Mouse (Mus musculus) frontal cortex, postnatal 36 days (tissue): ENCODE measurements around the gene Olfr617.
"Not testable (repeated sequence)": the region's sequence is repeated elsewhere in the genome, so short reads cannot be mapped to it uniquely, and the experiment has no call there.

ENCODE experiments used
- DNase-seq, 2 experiments: peaks; one replicate each; pipeline ENCODE4 v3.0.0; 2022; ENCODE audit warnings: low spot score in 2 of 2

The Olfr617 gene

DNA sequence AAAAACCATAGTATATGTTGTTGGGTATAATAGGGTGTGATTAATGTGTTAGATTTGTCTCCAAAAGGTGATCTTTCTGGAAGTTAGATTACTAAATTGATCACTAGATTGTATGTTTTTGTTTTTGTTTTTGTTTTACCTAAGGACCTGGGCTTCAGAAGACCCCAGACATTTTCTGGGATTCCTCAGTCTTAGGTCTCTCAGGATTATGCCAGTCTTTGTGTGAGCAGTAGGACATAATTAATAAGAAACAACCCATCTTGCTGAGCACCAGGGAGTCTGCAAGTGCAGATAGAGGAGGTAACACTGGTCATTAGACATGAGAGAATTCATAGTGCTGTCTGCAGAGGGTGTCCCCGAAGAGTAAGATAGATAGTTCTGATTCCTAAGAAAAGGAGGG, at the start of gene Olfr617:
TSS of gene Olfr617 (plus strand) at position 301 of the 400 bp plus-strand sequence.
- no peak for DNase-seq

DNA sequence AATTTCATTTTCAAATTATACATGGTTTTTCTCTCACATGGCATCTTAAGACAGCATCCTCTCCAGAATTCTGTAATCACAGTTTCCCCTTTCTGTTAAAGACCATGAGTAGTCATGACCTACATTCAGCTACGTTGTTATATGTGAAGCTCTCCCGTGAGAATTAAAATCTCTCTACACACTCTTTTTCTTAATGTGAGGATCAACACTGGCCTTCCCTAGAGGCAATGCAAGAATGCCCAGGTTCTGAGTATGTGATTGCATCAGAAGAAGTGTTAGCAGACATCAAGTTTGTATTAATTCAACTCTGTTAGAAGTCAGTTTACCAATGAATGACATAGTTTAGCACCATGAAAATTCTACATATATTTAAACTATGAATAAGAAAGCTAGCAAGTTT, 30.2 kb upstream of the Olfr617 start, which contains the start of gene Olfr612:
TSS of gene Olfr612 (minus strand) at position 101 of the 400 bp plus-strand sequence.
- DNase-seq, result not testable (repeated sequence)

DNA sequence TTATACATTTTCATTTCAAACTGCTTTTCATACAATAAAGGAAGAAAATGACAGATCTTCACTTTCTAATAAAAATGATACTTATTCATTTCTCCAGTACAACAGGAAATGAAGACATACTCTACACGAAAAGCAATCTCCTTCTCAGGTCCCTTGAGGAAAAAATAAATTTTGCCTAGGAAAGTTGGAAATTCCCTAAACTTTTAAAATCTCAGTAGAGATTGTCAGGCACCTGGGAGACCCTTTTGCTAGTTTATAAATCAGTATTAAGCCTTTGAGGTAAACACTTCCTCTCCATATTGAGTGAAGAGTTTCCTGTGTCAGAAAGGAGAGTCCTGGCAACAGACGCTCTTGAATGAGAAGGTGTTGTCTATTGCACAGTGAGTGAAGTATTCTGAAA, 25.1 kb upstream of the Olfr617 start, which contains the start of gene Olfr613:
TSS of gene Olfr613 (plus strand) at position 301 of the 400 bp plus-strand sequence.
- no peak for DNase-seq

DNA sequence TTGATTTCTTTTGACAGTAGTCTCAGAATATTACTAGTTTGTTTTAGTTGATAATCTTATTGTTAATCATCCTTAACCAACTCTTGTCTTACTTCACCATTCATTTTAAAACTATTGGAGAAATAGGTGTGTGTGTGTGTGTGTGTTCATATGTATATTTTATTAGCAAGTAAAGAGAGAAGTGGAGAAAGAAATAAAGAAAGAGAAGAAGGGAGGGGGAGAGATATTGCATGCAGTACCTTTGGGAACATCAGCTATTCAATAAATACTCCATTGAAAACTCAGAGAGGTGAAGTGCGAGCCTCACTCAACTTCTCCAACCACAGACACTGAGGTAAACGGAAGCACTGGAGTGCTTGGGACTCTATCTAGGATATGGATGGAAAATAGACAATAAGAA, 17.1 kb upstream of the Olfr617 start, which contains the start of gene Olfr615:
TSS of gene Olfr615 (plus strand) at position 301 of the 400 bp plus-strand sequence.
- DNase-seq, result no peak

DNA sequence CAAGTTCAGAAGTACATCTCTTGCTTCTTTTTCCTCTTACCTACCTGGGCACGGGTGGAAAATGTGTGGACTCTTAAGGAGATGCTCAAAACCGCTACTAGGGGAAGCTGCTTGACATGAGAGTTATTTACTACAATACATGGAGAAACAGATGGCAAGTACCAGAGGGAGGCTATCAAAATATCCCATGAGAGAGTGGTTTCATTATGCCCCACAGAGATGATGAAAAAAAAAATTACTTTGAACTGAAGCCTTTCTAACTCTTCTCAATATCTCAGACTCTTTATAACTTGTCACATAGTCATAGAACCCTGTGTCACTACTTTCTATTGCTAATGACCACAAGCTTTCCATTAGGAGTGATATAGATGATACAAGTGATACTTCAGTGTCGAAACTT, 3.8 kb upstream of the Olfr617 start, which contains the start of gene Olfr616:
TSS of gene Olfr616 (minus strand) at position 101 of the 400 bp plus-strand sequence.
- DNase-seq, result no peak

DNA sequence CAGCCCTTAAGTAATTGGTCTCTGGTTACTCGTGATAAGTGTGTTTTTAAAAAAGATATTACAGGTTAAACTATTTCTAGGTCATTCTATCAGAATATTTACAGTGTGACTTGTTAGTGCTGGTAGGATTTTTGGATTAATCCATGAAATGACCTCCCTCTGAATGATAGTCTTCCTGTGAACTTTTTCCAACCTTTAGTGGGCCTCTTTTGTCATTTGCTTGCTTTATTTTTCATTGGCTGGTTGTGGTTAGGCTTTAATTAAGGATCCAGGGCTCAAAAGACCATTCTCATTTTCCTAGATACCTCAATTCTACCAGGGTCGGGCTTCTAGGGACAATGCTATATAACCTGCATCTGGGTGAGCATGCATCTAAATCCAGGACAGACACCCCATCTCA, 16.9 kb downstream of the Olfr617 start, which contains the start of gene Olfr618:
TSS of gene Olfr618 (plus strand) at position 301 of the 400 bp plus-strand sequence.
- no peak for DNase-seq

DNA sequence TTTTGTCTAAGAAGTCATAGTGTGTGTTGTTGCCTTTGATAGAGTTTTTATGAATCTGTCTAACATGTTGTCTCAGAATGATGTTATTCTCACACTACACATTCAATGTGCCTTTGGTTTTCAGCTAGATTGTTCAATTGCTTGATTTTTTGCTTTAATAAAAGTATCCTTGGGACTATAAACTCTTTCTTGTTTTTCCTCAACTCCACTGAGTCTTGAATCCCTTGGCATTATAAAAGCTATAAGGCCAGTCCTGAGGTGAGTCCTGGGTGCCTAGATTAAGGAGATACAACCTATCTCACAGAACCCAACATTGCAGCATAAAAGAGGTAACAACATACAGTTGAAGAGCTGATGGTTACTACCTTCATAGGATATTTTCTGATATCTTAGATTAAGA, 27.4 kb downstream of the Olfr617 start, which contains the start of gene Olfr619:
TSS of gene Olfr619 (plus strand) at position 301 of the 400 bp plus-strand sequence.
- DNase-seq, result no peak

DNA sequence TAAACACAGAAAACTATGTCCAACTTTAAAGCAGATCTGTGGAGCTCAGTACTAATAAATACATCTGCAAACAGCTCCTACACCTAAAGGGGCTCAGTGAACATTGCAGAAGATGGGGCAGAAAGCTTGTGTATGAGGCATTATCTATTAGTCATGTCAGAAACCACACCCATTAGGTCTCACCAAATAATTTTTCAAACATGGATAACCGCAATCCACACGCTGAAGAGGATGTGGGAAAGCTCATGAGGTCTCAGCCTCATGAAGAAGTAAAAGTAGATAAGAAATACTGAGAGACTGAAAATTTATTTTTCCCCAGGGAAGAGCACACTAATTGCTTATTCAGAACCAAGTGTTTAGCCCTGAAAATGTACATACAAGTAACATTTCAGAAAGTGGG, 34.6 kb downstream of the Olfr617 start:
- DNase-seq, result no peak

DNA sequence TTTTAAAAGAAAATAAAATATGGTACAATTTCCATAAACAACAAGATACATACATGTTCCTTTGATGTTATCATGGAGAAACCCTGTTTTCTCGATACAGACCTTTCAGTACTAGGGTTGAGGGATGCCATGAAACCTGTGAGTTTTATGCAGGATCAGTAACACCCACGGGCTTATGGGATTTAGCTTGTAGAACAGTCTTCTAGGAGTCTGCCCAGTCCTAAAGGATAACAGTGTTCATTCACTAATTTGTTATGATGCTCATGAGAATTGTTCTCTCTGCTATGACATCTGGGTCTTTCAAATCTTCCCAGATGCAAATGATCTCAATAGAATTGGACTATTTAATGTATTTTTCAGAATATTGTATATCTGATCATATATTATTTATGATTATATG, 39.6 kb downstream of the Olfr617 start, which contains the start of gene Olfr620:
TSS of gene Olfr620 (minus strand) at position 101 of the 400 bp plus-strand sequence.
- no peak for DNase-seq
